In the genomic region with DNA sequence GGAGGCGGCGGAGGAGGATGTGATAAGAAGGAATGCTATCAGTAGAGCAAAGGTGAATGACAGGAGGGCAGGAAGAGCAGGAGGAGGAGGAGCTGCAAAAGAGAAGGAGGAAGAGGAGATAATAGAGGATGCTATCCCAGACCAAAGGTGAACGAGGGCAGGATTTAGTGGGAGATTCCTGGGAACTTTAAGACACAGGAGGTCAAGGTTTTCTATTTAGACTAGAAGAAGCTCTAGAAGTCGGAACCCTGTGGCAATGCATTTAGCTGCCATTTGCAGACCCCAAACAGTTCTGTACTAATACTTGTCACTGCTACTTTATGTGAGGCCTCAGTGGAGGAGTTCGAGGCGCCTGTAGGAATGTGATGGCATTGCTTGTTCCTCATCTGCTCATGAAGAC, we compare ENCODE assay signal across 8 mouse cellular contexts. TPM values are rescaled to one million over a fixed set of nuclear protein-coding genes. Genes with fewer than 3 reads are reported as not detected.
DNase-seq lines count a peak whose midpoint lies in the region; ATAC-seq and TF ChIP-seq lines count a peak whose summit lies in the region.

TSS of gene Emb (plus strand) at position 301 of the 400 bp plus-strand sequence.

- H3K27ac ChIP-seq in heart, embryonic 16.5 days (ENCODE audit: low read length): no peak within 1 kb of the TSS
- no peak within 1 kb of the TSS for H3K27ac ChIP-seq in forebrain, postnatal 0 days (ENCODE audit: low read depth, low read length)

- no peak for TF ChIP-seq CTCF in forebrain, postnatal 0 days (IDR thresholded peaks at IDR 0.05; ENCODE audit: low read depth)

- no peaks in the 10 kb centered on the region; the same call in 1 of the 2 replicates for H3K27me3 ChIP-seq in heart, embryonic 16.5 days (ENCODE audit: control insufficient read depth, insufficient read depth, low read length)
- H3K27me3 ChIP-seq in forebrain, postnatal 0 days (ENCODE audit: insufficient read depth, low read length): no peaks in the 10 kb centered on the region

- DNase-seq in heart, adult 11 months: no peak
- DNase-seq in adrenal gland, postnatal 10 days: no peak
- DNase-seq in forebrain, postnatal 0 days: no peak
- DNase-seq in left cerebral cortex, postnatal 10 days (ENCODE audit: extremely low spot score in 1 of 2, low spot score in 2 of 2): no peak
- DNase-seq in naive thymus-derived CD4-positive, alpha-beta T cell, adult 2 months (ENCODE audit: low read depth): peak; percentile 19
- DNase-seq in spleen, postnatal 10 days (ENCODE audit: low spot score in 2 of 2): no peak
- DNase-seq in spleen, postnatal 36 days (ENCODE audit: low spot score in 2 of 2): no peak

- WGBS in heart, embryonic 16.5 days: 41% methylated on average over 6 of the region's 6 CpGs
- WGBS in forebrain, postnatal 0 days: 89% methylated on average over 6 of the region's 6 CpGs

- ATAC-seq in heart, embryonic 16.5 days (replicated peaks; ENCODE audit: extremely low read depth, insufficient read depth, low FRiP score): no peak
- no peak for ATAC-seq in forebrain, postnatal 0 days

- H3K9ac ChIP-seq in heart, embryonic 16.5 days (ENCODE audit: low read length): no peak within 1 kb of the TSS
- H3K9ac ChIP-seq in forebrain, postnatal 0 days: no peak within 1 kb of the TSS

- no peaks in the 10 kb centered on the region for H3K36me3 ChIP-seq in heart, embryonic 16.5 days (ENCODE audit: control insufficient read depth, insufficient read depth)
- no peaks in the 10 kb centered on the region for H3K36me3 ChIP-seq in forebrain, postnatal 0 days (ENCODE audit: insufficient read depth)

- no peak within 1 kb of the TSS for H3K4me2 ChIP-seq in heart, embryonic 16.5 days (ENCODE audit: low read depth, low read length)
- no peak within 1 kb of the TSS for H3K4me2 ChIP-seq in forebrain, postnatal 0 days (ENCODE audit: low read depth)

- no peaks in the 10 kb centered on the region for H3K9me3 ChIP-seq in heart, embryonic 16.5 days (replicated peaks; ENCODE audit: control insufficient read depth, low read length)
- no peaks in the 10 kb centered on the region for H3K9me3 ChIP-seq in forebrain, postnatal 0 days (ENCODE audit: low read length)

- H3K4me1 ChIP-seq in heart, embryonic 16.5 days (ENCODE audit: control insufficient read depth, insufficient read depth, low read length): peaks cover 3% of the 10 kb centered on the region; the same call in 1 of the 2 replicates
- H3K4me1 ChIP-seq in forebrain, postnatal 0 days (ENCODE audit: insufficient read depth): no peaks in the 10 kb centered on the region

- no peak within 1 kb of the TSS for H3K4me3 ChIP-seq in heart, embryonic 16.5 days (ENCODE audit: low read length)
- H3K4me3 ChIP-seq in forebrain, postnatal 0 days (ENCODE audit: low read depth, low read length): no peak within 1 kb of the TSS

- intact Hi-C loops in left cerebral cortex, postnatal 10 days (cut with DNase I): no loop called here

RNA-seq across cellular contexts. Expression of gene Emb, which starts in this region (rescaled TPM):
- 8.4 and 16.0 TPM in 2 replicates for polyA plus RNA-seq in heart, embryonic 16.5 days (2015; fragmentation: Nextera tagmentation; extraction: Ambion mirVana)
- total RNA-seq in adrenal gland, postnatal 10 days (2021): 10 to 100 TPM; 30.4 to 35.0 TPM
- 9.8 and 12.3 TPM in 2 replicates for total RNA-seq in forebrain, postnatal 0 days (2014; rRNA removed)
- 8.5 and 11.6 TPM in 2 replicates for polyA plus RNA-seq in forebrain, postnatal 0 days (2015; fragmentation: Nextera tagmentation; extraction: Ambion mirVana)
- total RNA-seq in left cerebral cortex, postnatal 10 days (2021): 10 to 100 TPM; 18.5 to 19.1 TPM
